Mouse (Mus musculus): ENCODE measurements at regions not wholly inside any gene's neighbourhood (a gene's known extent, or its start where the extent isn't known, plus 50 kb on each side); places are given as distances from the start of the nearest gene placed in this dataset.

GRCm38 (mm10) chr2:133748493-133748892, 196.5 kb downstream of the Bmp2 start:
- DNase-seq, result no peak

GRCm38 (mm10) chr2:133749846-133750637, 198.1 kb downstream of the Bmp2 start:
- no peak for DNase-seq

- DNase-seq, result no peak
Measured at GRCm38 (mm10) chr2:133754088-133754487, 202.1 kb downstream of the Bmp2 start.

GRCm38 (mm10) chr2:133761496-133761895, 209.5 kb downstream of the Bmp2 start:
- no peak for DNase-seq

DNA sequence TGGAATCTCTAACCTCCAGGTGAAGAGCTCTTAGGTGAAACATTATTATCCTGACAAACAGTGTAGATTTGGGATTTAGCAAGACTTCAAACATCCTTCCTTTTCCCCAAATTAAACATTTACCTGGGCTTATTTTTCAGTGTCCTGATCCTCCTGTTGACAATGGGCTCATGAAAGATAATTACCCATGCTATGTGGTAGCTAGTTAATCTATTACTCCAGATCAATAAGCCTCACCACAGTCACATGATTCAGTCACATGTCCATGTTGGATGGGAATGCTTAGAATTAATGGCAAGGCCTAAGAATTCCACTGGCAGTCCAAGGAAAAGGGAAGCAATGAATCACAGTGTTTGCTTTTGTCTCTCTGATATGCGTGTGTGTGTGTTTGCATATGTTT, 216.6 kb downstream of the Bmp2 start:
- DNase-seq, result no peak

- DNase-seq, result no peak
Measured at GRCm38 (mm10) chr2:133783588-133784342, 231.8 kb downstream of the Bmp2 start.

DNA sequence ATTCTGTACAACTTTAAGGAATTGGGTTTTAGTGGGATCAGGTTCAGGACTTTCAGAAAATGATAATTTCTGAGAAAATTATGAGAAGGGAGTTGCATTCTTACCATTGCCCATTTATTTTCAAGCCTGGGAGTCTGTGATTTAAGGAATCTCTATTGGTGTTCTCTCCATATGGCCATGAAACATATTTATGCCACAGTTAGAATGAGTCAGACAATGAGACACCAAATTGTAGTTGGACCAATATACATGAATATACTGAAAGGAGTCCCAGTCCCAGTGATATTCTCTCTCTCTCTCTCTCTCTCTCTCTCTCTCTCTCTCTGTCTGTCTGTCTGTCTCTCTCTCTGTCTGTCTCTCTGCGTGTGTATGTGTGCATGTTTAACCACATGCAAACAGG, 239.1 kb downstream of the Bmp2 start:
- DNase-seq, result no peak

- no peak for DNase-seq
Measured at GRCm38 (mm10) chr2:133793293-133793692, 241.3 kb downstream of the Bmp2 start.

DNA sequence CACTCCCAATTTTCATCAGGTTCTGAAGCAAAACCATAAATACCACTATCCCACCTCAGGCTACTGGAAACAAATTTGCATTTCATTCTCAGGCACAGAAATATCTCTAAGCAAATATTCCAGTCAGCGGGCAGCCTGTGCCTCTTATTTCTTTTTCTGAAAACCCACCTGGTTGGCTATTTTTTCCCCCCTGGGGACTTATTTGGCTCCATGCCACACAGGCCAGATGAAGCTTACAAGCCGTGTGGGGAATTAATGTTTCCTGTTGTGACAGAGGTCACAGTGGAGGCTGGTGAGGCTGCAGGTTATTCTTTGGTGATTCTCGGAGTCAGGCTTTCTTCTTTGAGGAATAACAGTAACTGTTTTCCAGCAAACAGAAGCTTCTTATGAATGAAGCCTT, 250.7 kb downstream of the Bmp2 start:
- no peak for DNase-seq

DNA sequence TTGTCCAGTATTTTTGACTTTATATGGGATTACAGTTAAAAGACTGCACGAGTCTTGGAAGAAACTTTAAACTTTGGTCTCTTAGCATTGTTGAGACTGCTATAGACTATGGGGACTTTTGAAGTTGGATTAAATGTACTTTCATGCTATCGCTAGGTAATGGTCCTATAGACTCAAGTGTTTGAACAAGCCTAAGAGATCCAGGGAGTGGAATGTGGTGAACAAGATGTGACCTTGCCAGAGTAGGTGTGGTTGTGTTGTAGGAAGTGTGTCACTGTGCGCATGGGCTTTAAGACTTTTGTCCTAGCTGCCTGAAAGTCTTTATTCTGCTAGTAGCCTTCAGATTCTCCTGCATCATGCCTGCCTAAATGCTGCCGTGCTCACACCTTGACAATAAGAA, 269.5 kb downstream of the Bmp2 start:
- no peak for DNase-seq

DNA sequence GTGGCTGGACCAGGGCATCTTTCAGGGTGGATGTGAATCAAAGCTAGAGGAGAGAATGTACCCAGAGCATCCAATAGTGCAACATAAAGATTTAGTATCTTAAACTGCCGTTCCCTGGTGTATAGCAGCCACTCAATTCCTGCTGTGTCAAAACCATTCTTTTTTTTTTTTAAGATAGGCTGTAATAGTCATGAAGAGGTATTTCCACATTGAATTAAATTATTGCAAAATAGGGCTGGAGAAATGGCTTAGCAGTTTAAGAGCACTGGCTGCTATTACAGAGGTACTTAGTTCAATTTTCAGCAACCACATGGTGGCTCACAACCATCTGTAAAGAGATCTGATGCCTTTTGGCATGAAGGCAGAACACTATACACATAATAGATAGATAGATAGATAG, 277.4 kb downstream of the Bmp2 start:
- DNase-seq, result no peak

GRCm38 (mm10) chr2:133850485-133850884, 298.5 kb downstream of the Bmp2 start:
- no peak for DNase-seq

DNA sequence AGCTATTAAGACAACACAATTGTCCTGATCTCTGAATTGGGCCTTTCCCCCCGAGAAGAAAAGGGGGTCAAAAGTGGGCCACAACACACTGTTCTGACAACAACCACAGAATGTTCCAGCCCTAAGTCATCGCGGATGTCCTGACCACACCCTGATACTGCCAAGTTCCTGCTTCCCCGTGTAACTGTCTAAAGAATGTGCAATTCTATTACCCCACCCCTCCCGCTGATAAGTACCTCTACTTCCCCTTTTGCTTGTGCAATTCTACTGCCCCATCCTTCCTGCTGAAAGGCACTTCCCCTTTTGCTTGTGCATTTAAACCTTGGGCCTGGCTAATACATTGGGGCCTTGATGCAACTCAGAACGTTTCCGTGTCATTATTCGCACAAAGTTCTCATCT, 323.0 kb downstream of the Bmp2 start:
- peak; percentile 46 for DNase-seq

DNA sequence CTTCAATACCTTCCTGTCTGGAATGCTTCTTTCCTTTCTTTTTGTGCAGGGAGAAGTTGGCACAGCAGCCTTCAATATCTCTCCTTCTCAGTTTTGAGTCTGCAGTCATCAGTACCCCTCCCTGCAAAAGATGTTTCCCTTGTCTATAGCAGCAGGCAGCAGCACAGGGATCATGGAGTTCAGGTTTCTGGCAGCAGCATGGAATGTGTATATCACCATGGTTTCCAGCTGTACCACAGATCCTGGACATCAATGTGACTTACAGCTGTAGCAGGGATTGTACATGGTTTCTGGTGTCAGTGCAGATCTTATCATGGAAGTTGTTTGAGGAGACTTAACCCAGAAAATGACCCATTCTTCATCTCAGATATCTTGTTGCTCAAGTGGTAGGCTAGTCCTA, 331.7 kb downstream of the Bmp2 start:
- no peak for DNase-seq

DNA sequence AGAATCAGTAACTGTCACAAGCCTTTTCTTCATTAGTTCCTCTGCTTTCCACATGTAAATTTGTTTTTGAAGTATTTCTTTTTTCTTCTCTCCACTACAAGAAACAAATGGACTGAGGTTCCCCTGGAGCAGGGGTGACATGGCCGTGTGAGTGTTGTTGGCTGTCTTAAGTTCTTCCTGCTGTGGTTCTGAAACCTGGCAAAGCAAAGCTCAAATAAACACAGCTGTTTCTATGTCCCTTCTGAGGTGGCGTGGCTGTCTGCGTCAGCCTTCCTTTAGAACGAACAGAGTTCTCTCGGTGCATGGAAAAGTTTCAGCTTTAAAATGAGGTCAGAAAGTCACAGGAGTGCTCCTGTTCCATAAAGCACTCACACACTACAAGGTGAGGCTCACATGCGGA, 354.3 kb downstream of the Bmp2 start:
- DNase-seq, result peak; percentile 84
